Mouse (Mus musculus): ENCODE results near the gene Rbfox2. TPM values are rescaled to one million over a fixed set of nuclear protein-coding genes. Genes with fewer than 3 reads are reported as not detected.

Rbfox2 gene
- polyA plus RNA-seq, 1 experiment from 2014 or later = 76.2 TPM

DNA sequence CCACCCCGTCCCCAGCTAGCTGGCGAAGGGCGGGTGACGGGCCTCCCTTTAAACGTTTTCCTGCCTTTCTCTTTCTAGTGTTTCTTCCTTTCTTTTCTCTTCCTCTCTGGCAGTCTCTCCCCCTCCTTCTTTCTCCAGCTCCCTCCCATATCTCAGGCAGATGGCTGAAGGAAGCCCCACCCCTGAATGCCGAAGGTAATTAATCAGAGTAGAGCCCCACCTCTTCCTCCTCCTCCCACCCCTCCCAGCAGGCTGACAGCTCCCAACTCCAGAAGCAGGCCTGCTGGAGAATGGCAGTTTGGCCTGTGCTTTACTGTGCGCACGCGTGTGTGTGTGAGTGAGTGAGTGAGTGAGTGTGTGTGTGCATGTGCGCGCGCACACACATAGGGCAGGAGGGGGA, 153.2 kb downstream of the Rbfox2 start:
- H3K27me3 ChIP-seq (ENCODE audit: insufficient read depth, poor library complexity, severe bottlenecking) = no peaks in the 10 kb centered on the region
- WGBS = 2% methylated on average over 12 of the region's 12 CpGs
- peaks cover 70% of the 10 kb centered on the region for H3K4me1 ChIP-seq
- H3K9me3 ChIP-seq = no peaks in the 10 kb centered on the region
- peak overlapping the region; percentile 86 for H3K27ac ChIP-seq
- peak overlapping the region; percentile 65 for H3K4me3 ChIP-seq
- peak; percentile 95 for DNase-seq (ENCODE audit: low spot score)
- peaks cover 4% of the 10 kb centered on the region; the same call in 1 of the 2 replicates for H3K36me3 ChIP-seq

DNA sequence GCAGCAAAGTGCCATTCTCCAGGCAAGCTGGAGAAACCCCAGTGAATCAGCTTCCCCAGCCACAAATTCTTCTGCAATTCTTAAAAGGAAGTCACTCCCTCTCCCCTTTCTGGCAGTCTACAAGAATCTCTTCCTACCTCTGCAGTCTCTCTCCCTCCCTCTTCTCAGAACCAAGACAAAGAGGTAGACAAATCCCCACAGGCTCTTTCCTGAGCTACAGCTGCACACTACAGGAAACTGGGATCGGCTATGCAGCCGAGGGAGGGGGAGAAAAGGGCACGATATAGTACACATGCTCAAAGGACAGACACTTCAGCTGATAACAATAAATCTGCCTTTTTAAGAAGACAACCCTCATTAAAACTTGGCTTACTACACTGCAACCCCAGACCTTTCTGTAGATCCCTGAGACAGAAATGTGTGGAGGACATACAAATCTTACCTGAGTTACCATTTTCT, 153.7 kb downstream of the Rbfox2 start:
- 1% methylated on average over 3 of the region's 3 CpGs for WGBS
- peaks cover 4% of the 10 kb centered on the region; the same call in 1 of the 2 replicates for H3K36me3 ChIP-seq
- peak overlapping the region; percentile 65 for H3K4me3 ChIP-seq
- no peak for DNase-seq (ENCODE audit: low spot score)
- peak overlapping the region; percentile 86 for H3K27ac ChIP-seq
- H3K27me3 ChIP-seq (ENCODE audit: insufficient read depth, poor library complexity, severe bottlenecking) = no peaks in the 10 kb centered on the region
- H3K4me1 ChIP-seq = peaks cover 70% of the 10 kb centered on the region
- no peaks in the 10 kb centered on the region for H3K9me3 ChIP-seq

DNA sequence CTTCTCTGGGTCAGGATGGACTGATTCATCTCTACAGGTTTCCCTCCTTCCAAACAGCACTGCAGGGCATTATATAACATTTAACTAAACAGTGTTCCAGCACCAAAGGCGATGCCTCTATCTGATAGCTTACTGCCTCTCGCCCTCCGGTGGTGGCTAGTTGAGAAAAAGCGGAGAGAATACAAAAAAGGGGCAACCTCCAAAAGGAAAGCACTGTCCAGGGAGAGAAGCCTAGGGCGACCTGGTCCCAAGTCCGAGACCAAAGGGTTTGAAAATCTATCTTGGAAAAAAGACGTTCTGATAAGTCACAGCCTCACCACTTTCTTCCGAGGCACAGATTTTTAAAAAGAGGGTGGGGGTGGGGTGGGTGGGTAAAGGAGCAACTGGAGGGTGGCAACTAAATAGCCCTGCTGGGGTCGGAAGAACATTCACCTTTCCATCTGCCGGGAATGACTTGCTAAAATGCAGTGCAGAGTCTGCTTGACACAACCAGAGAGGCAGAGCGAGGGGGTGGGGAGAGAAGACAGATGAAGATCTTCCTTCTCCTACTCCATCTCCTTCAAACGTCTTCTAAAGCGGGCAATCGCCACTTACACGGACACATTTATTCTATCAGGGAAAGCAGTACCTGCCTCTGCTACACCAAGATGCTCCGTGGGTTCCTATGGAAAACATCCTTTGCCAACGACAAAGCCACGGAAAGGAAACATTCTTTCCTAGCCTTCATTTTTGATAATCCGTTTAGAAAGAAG, 154.3 kb downstream of the Rbfox2 start:
- H3K4me1 ChIP-seq = peaks cover 68% of the 10 kb centered on the region
- no peaks in the 10 kb centered on the region for H3K27me3 ChIP-seq (ENCODE audit: insufficient read depth, poor library complexity, severe bottlenecking)
- H3K27ac ChIP-seq = peak overlapping the region; percentile 86
- peak overlapping the region; percentile 65 for H3K4me3 ChIP-seq
- no peak for DNase-seq (ENCODE audit: low spot score)
- peaks cover 4% of the 10 kb centered on the region; the same call in 1 of the 2 replicates for H3K36me3 ChIP-seq
- H3K9me3 ChIP-seq = no peaks in the 10 kb centered on the region
- WGBS = under 1% methylated on average over 19 of the region's 19 CpGs

DNA sequence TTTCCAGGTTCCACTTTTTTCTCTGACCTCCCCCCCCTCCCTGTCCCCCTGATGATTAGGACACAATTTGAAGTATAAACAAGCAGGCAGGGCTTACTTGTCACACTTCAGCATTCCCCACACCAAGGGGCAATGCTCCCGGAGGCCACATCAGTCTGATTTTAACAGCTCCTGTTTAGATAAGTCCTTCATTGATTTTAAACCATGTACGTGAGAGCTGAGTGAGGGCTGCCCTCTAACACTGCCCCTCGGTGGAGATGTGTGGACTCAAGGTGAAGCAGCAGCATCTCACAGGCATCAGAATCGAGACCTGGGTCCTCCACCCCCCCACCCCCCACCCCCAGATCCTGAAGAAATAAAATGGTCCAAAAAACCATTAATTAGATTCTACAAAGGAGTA, 155.0 kb downstream of the Rbfox2 start:
- peaks cover 4% of the 10 kb centered on the region; the same call in 1 of the 2 replicates for H3K36me3 ChIP-seq
- peaks cover 63% of the 10 kb centered on the region for H3K4me1 ChIP-seq
- H3K4me3 ChIP-seq = peak overlapping the region; percentile 65
- no peak for DNase-seq (ENCODE audit: low spot score)
- H3K27ac ChIP-seq = peak overlapping the region; percentile 86
- WGBS = under 1% methylated on average over 4 of the region's 4 CpGs
- H3K9me3 ChIP-seq = no peaks in the 10 kb centered on the region
- no peaks in the 10 kb centered on the region for H3K27me3 ChIP-seq (ENCODE audit: insufficient read depth, poor library complexity, severe bottlenecking)

DNA sequence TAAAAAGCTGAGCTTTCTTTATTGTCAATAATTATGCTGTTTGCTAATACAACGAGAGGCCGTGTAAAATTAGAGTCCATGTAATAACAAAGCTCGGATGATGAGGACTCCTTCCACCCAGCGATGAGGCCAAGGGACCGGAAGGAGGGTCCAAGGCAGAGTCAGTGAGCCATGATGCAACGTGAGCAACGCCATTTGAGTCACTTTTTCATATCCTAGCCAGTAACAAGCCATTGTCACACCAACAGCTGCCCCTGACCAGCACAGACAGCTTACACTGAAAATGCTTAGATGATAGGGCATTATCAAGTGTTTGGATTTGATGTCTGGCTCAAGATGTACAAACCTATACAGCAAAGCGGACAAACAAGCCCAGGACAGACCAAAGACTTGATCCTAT, 155.6 kb downstream of the Rbfox2 start:
- Histone ChIP-seq H3K27ac (peak overlapping the region; percentile 86), H3K36me3 (peaks cover 4% of the 10 kb centered on the region; the same call in 1 of the 2 replicates), H3K9me3 (no peaks in the 10 kb centered on the region), H3K4me3 (peak overlapping the region; percentile 65), H3K27me3 (ENCODE audit: insufficient read depth, poor library complexity, severe bottlenecking) (no peaks in the 10 kb centered on the region), H3K4me1 (peaks cover 57% of the 10 kb centered on the region)
- DNase-seq (ENCODE audit: low spot score) = no peak
- 49% methylated on average over 8 of the region's 8 CpGs for WGBS

DNA sequence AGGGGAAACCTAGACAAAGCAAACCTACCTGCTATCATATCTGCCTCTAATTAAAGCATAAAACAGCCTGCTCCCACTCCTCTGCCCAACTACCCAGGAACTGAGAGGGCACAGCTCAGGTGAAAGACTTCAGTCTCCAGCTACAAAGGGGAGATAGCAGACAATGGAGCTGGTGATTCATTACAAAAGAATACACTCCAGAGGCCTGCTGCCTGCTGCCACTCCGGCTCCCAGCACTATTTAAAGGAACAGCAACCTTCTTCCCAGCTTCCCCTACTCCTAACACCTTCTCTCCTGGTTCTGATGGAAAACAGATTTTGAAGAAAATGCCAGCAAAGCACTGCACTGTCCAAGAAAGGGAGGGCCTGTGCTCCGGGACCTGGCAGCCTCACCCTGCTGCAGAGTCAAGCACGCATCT, 156.4 kb downstream of the Rbfox2 start:
- H3K9me3 ChIP-seq = no peaks in the 10 kb centered on the region
- H3K27me3 ChIP-seq (ENCODE audit: insufficient read depth, poor library complexity, severe bottlenecking) = no peaks in the 10 kb centered on the region
- H3K4me3 ChIP-seq = peak overlapping the region; percentile 65
- H3K4me1 ChIP-seq = peaks cover 62% of the 10 kb centered on the region
- no peak for DNase-seq (ENCODE audit: low spot score)
- peak overlapping the region; percentile 89 for H3K27ac ChIP-seq
- WGBS = 10% methylated on average over 3 of the region's 3 CpGs
- peaks cover 4% of the 10 kb centered on the region; the same call in 1 of the 2 replicates for H3K36me3 ChIP-seq

DNA sequence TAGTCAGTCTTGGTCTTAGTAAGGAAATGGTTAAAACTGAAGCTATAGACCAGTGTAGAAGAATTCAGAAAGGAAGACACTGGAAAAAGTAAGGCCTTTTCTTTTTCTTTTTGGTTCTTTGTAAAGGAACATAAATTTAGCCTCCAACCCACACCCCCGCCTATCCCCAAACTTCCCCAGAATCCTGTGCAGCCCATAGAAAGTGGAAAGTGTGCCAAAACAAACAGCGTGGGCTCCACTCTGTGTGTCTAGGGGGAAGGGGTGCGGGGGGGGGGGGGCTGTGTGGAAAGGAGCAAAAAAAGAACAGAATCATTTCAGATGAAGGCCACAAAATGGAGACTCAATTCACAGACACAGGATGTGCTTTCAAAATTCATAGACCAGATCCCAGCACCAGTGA, 156.8 kb downstream of the Rbfox2 start:
- Histone ChIP-seq H3K4me1 (peaks cover 66% of the 10 kb centered on the region), H3K9me3 (no peaks in the 10 kb centered on the region), H3K27me3 (ENCODE audit: insufficient read depth, poor library complexity, severe bottlenecking) (no peaks in the 10 kb centered on the region), H3K27ac (peak overlapping the region; percentile 89), H3K4me3 (peak overlapping the region; percentile 65), H3K36me3 (peaks cover 4% of the 10 kb centered on the region; the same call in 1 of the 2 replicates)
- WGBS = 51% methylated on average over 3 of the region's 3 CpGs
- DNase-seq (ENCODE audit: low spot score) = no peak

DNA sequence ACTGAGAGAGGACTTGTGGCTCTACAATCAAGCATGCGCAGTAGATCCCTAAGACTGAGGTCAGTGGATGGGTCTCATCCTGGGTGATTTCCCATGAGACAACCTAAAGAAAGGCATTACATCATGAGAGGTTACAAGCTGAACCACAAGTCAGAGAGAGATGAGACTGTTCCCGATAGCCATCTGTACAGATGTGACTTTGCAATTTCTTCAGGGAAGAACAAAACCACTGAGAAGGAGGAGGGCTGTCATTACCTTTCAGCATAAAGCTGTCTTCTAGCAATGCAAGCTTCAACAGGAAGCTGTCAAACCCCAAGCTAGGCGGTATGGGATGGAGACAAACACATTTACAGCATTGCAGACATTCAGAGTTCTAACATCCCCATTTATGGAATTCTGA, 157.3 kb downstream of the Rbfox2 start:
- H3K27me3 ChIP-seq (ENCODE audit: insufficient read depth, poor library complexity, severe bottlenecking) = no peaks in the 10 kb centered on the region
- H3K4me3 ChIP-seq = peak overlapping the region; percentile 65; the same call in 1 of the 2 replicates
- H3K4me1 ChIP-seq = peaks cover 67% of the 10 kb centered on the region
- peaks cover 4% of the 10 kb centered on the region; the same call in 1 of the 2 replicates for H3K36me3 ChIP-seq
- no peaks in the 10 kb centered on the region for H3K9me3 ChIP-seq
- peak overlapping the region; percentile 89; the same call in 1 of the 2 replicates for H3K27ac ChIP-seq
- no peak for DNase-seq (ENCODE audit: low spot score)
- 70% methylated on average over 3 of the region's 3 CpGs for WGBS

DNA sequence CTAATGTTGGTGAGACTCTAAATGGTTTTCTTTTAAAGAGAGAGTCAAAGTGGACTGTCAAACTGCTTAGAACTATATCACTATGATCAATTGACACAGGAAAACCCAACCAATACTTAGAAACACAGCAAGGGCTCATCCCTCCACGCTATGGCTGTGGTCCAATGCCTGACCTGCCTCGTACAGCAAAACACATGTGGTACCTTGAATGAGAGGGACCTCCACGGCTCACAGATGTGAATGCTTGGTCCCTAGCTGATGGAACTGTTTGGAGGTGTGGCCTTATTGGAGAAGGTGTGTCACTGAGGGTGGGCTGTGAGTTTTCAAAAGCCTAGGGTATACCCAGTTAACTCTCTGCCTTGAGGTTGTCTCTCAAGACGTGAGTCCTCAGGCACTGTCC, 159.9 kb downstream of the Rbfox2 start:
- Histone ChIP-seq H3K4me3 (no peak overlapping the region), H3K27me3 (ENCODE audit: insufficient read depth, poor library complexity, severe bottlenecking) (no peaks in the 10 kb centered on the region), H3K9me3 (no peaks in the 10 kb centered on the region), H3K36me3 (peaks cover 4% of the 10 kb centered on the region; the same call in 1 of the 2 replicates), H3K27ac (no peak overlapping the region), H3K4me1 (peaks cover 60% of the 10 kb centered on the region)
- WGBS = 84% methylated on average over 4 of the region's 4 CpGs
- no peak for DNase-seq (ENCODE audit: low spot score)

DNA sequence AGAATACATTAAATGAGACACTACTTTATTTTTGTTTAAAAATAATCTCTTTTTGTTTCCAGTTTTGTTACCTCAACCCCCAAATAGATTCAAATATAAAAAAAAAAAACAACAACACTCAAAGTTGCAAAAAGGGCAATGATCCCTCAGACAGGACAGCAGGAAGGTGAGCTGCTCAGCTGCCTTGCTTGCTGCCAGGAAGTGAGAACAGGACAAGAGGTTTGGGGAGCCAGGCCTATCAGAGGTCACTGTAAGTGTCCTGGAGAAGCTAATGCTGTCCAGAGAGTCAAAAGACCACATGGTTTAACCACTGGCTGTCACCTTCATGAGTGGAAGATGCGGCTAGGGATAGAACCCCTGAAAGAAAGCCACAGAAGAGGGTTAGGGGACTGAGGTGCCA, 161.8 kb downstream of the Rbfox2 start:
- Histone ChIP-seq H3K27me3 (ENCODE audit: insufficient read depth, poor library complexity, severe bottlenecking) (no peaks in the 10 kb centered on the region), H3K4me3 (no peak overlapping the region), H3K27ac (no peak overlapping the region; the same call in 1 of the 2 replicates), H3K36me3 (peaks cover 11% of the 10 kb centered on the region; the same call in 1 of the 2 replicates), H3K9me3 (no peaks in the 10 kb centered on the region), H3K4me1 (peaks cover 58% of the 10 kb centered on the region)
- DNase-seq (ENCODE audit: low spot score) = no peak
- WGBS = 39% methylated on average over 1 of the region's 1 CpGs

DNA sequence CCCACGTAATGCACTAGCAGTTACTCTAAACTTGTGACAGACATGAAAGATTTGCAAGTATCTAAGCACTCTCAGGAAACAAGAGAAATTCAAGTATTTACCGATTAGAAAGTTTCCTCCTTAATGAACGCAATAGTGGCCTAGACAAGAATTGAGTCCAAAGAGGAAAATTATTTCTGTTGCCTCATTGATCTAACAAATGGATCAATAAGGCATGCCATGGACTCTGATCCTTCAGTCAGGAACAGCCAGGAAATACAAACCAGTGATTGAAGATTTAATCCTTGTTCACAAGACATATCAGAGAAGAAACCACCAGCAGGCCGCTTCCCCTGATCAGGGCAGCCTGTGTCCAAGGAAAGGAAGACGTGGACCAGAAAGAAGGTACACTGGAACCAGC, 164.0 kb downstream of the Rbfox2 start:
- H3K4me3 ChIP-seq = no peak overlapping the region
- H3K27ac ChIP-seq = no peak overlapping the region
- no peaks in the 10 kb centered on the region for H3K9me3 ChIP-seq
- no peak for DNase-seq (ENCODE audit: low spot score)
- no peaks in the 10 kb centered on the region for H3K27me3 ChIP-seq (ENCODE audit: insufficient read depth, poor library complexity, severe bottlenecking)
- peaks cover 49% of the 10 kb centered on the region for H3K4me1 ChIP-seq
- peaks cover 8% of the 10 kb centered on the region; the same call in 1 of the 2 replicates for H3K36me3 ChIP-seq
- WGBS = 83% methylated on average over 5 of the region's 5 CpGs

DNA sequence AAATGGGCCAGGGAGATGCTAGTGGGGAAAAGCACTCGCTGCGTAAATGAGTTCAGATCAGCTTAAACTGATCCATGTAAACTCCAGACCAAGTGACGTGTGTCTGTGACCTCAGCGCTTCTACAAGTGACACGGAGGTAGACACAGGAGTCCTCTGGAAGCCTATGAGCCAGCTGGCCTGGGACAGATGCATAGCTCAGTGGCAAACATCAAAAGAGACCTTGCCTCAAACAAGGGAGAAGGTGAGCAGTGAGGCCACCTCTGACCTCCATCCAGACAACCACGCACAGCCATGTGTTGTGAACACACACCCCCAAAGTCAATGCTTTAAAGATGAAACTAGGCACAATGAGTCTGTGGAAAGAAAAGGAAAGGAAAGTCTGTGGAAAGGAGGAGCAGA, 164.5 kb downstream of the Rbfox2 start:
- Histone ChIP-seq H3K27ac (no peak overlapping the region), H3K36me3 (peaks cover 8% of the 10 kb centered on the region; the same call in 1 of the 2 replicates), H3K4me1 (peaks cover 49% of the 10 kb centered on the region), H3K27me3 (ENCODE audit: insufficient read depth, poor library complexity, severe bottlenecking) (no peaks in the 10 kb centered on the region), H3K9me3 (no peaks in the 10 kb centered on the region), H3K4me3 (no peak overlapping the region)
- 71% methylated on average over 6 of the region's 6 CpGs for WGBS
- no peak for DNase-seq (ENCODE audit: low spot score)

DNA sequence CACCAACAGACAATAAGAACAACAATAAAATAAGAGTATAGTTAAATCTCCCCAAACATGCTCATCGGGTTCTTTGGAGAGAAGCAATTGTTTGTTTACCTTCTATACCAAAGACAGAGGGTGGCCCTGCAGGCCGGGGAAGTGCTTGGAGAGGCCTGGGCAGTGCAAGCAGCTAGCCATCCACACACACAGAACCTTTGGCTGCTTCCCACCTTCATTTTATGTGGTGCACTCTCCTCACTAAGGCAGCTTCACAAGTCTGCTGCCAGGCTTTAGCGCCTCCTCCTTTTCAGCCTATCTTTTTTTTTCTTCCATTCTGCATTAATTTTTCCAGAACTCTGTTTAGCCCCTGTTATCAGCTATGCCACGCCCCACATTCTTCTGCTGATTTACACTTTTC, 165.1 kb downstream of the Rbfox2 start:
- no peaks in the 10 kb centered on the region for H3K9me3 ChIP-seq
- H3K27ac ChIP-seq = no peak overlapping the region
- H3K27me3 ChIP-seq (ENCODE audit: insufficient read depth, poor library complexity, severe bottlenecking) = no peaks in the 10 kb centered on the region
- 70% methylated on average over 4 of the region's 4 CpGs for WGBS
- H3K4me1 ChIP-seq = peaks cover 49% of the 10 kb centered on the region
- no peak for DNase-seq (ENCODE audit: low spot score)
- no peak overlapping the region for H3K4me3 ChIP-seq
- H3K36me3 ChIP-seq = peaks cover 8% of the 10 kb centered on the region; the same call in 1 of the 2 replicates
